Mouse (Mus musculus) cerebellum, adult 2 months (tissue): Measurements from ENCODE around the gene Efhd2. TPM values are rescaled to one million over a fixed set of nuclear protein-coding genes. Genes with fewer than 3 reads are reported as not detected.

Experiments used
- DNase-seq, 2 experiments: peaks; one replicate each; pipeline ENCODE4 v3.0.0; 2021
- H3K27ac ChIP-seq: fragments of 200-500 bp; 2 replicates; pipeline ENCODE4 v1.5.1; 2012; ENCODE audit warnings: low read length, control low read depth, inconsistent platforms; ENCODE audit not compliant: insufficient read depth
- H3K27me3 ChIP-seq: fragments of 200-500 bp; 2 replicates; pipeline ENCODE4 v1.6.1; 2012; ENCODE audit warnings: inconsistent platforms, mild to moderate bottlenecking, low read length, moderate library complexity; ENCODE audit not compliant: control insufficient read depth, insufficient read depth
- H3K4me1 ChIP-seq: fragments of 200-500 bp; 2 replicates; pipeline ENCODE4 v1.6.1; 2011; ENCODE audit warnings: low read length; ENCODE audit not compliant: control insufficient read depth, insufficient read depth
- H3K4me3 ChIP-seq: fragments of 200-500 bp; replicated peaks from 2 replicates; pipeline ENCODE3; 2011; ENCODE audit warnings: mild to moderate bottlenecking, low read depth, low read length, control low read depth; ENCODE audit not compliant: insufficient read depth
- CTCF ChIP-seq: fragments of 200-500 bp; IDR thresholded peaks from 2 replicates; pipeline ENCODE4 v1.5.1; 2011; ENCODE audit warnings: low read depth, mild to moderate bottlenecking, control low read depth, low read length, moderate library complexity, borderline replicate concordance; ENCODE audit not compliant: insufficient read depth
- POLR2A ChIP-seq: fragments of 200-500 bp; IDR thresholded peaks from 2 replicates; pipeline ENCODE4 v1.6.1; 2011; ENCODE audit warnings: low read length, control low read depth, borderline replicate concordance; ENCODE audit not compliant: insufficient read depth
- WGBS: fragments of 180-500 bp; shearing (Covaris S2); methylation state at CpG from one replicate; pipeline ENCODE4 v1.1.7; 2018; 5-methylcytosine and 5-hydroxymethylcytosine counted together
- polyA plus RNA-seq: library from polyadenylated mRNA; depleted of rRNA; stranded (reverse); fragments of >200 nt; gene quantifications from 2 replicates; pipeline ENCODE4 v1.2.3, GENCODE M21; 2012

Efhd2 gene
- polyA plus RNA-seq, 1 experiment = 152 TPM

DNA sequence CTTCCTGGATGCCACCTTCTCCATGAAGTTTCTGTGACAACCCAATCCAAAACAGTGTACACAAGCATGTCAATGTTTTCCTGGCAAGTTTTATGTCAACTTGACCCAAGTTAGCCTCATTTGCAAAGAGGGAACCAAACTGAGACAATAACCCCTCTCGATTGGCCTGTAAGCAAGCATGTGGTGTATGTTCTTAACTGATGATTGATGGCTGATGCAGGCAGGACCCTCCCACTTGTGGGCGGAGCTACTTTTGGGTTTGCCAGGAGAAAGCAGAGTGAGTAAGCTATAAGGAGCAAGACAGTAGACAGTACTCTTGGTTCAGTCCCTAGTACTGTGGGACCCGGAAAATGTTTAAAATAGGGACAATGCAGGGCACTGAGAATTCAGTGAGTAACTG is 51.7 kb downstream of the Efhd2 start:
- no peaks in the 10 kb centered on the region for H3K4me1 ChIP-seq
- WGBS = 67% methylated on average over 3 of the region's 3 CpGs
- H3K27me3 ChIP-seq = no peaks in the 10 kb centered on the region
- no peak overlapping the region for H3K4me3 ChIP-seq
- DNase-seq = no peak
- no peak overlapping the region for H3K27ac ChIP-seq
- TF ChIP-seq POLR2A (no peak), CTCF (no peak)

DNA sequence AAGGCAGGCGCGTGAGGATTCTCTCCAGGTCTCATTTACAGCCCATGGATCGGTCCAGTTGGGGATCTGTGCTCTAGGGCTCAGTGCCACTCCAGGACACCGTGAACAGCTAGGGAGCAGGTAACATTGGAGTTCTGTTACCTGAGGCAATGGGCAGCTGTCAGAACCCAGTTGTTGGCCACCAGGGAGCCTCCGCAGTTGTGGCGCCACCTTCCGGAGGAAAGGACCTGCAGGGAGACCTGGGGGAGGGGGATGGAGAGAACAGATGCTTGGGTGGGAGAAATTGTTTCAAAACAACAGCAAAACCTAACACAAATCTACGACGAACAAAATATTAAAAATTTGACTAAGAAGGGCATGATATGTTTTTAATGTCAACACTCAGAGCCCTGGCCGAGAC is 52.6 kb downstream of the Efhd2 start:
- H3K4me1 ChIP-seq = no peaks in the 10 kb centered on the region
- H3K27ac ChIP-seq = no peak overlapping the region
- H3K4me3 ChIP-seq = no peak overlapping the region
- H3K27me3 ChIP-seq = no peaks in the 10 kb centered on the region
- no peak for DNase-seq
- TF ChIP-seq POLR2A (no peak), CTCF (no peak; the same call in 1 of the 2 replicates)
- 79% methylated on average over 10 of the region's 10 CpGs for WGBS

DNA sequence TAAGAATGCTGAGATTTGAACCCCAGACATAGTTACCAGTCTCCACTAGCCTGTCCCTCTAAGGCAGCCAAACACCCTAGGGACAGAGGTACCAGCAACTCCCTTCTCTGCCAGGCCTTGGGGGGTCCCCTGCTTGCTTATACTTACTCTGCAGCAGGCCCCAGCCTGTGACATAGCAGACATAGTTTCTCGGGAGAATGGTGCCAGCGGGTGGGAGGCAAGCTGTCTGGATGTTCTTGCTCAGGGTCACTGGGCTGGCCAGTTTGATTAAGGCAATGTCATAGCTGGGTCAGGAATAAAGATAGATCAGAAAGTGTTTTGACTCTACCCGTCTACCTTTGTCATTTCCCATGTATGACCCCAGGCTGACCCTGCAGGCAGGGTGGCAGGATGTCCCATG is 53.5 kb downstream of the Efhd2 start:
- no peak for DNase-seq
- no peak for TF ChIP-seq POLR2A
- no peak for TF ChIP-seq CTCF
- H3K27me3 ChIP-seq = no peaks in the 10 kb centered on the region
- no peak overlapping the region for H3K4me3 ChIP-seq
- no peaks in the 10 kb centered on the region for H3K4me1 ChIP-seq
- 59% methylated on average over 3 of the region's 3 CpGs for WGBS
- no peak overlapping the region for H3K27ac ChIP-seq

DNA sequence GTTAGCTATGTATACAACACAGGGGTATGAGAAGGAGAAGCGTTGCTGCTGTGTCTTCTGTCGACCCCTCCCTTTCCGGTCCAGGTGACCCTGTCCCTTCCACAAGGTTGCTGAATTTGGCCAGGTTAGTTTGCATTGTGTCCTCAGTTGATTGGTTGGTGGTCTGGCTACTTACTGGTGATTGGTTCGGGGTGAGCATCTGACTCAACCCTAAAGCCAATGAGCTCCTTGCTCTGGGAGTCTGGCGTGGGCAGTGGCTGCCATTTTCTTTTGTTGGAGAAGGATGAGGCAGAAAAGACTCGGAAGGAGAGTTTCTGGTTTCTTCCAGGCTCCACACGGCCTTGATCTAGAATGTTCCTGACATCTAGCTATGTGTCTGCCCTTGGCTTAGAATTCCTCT is 55.4 kb downstream of the Efhd2 start:
- DNase-seq = no peak
- Histone ChIP-seq H3K27ac (no peak overlapping the region), H3K4me3 (no peak overlapping the region), H3K27me3 (no peaks in the 10 kb centered on the region), H3K4me1 (no peaks in the 10 kb centered on the region)
- TF ChIP-seq CTCF (no peak), POLR2A (no peak)
- WGBS = 94% methylated on average over 7 of the region's 7 CpGs

DNA sequence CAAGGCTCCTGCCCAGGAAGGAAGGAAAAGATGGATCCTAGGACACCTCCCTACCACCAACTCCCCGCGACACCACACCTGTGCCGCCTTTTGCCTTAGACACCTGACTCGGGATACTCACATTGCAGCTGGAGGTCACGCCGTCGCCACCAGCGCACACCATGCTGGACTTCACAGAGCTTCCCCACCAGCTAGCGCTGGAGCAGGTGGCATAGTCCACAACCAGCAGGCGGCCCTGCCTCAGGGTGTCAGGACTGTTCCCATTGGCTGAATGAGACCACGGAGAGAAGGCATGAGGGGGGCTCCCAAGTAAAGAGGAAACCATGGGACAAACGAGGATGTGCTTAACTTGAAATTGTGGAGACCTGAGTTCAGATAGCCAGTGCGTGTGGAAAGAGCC is 55.9 kb downstream of the Efhd2 start:
- no peak for DNase-seq
- WGBS = 90% methylated on average over 13 of the region's 13 CpGs
- TF ChIP-seq POLR2A = no peak
- TF ChIP-seq CTCF = no peak
- Histone ChIP-seq H3K27ac (no peak overlapping the region), H3K4me3 (no peak overlapping the region), H3K4me1 (no peaks in the 10 kb centered on the region), H3K27me3 (no peaks in the 10 kb centered on the region)

DNA sequence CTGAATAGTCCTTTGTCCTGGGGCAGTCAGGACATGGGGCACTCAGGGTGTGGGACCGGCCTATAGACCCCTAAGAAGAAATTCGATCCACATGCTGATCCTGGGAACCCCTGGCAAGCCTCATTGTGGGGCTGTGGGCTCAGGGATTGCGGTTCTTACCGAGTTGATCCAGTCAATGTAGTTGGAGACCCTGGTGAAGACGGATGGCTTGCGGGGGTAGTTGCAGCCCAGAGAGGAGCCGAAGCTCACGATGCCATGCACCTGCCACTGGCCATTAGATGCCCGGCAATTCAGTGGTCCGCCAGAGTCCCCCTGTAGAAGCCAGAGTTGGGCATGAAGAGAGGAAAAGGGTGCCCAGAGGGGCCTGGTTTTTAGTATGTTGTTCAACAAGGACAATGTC is 57.0 kb downstream of the Efhd2 start:
- WGBS = 78% methylated on average over 10 of the region's 10 CpGs
- Histone ChIP-seq H3K4me1 (no peaks in the 10 kb centered on the region), H3K27ac (no peak overlapping the region), H3K4me3 (no peak overlapping the region), H3K27me3 (no peaks in the 10 kb centered on the region)
- TF ChIP-seq CTCF (no peak), POLR2A (no peak)
- no peak for DNase-seq

DNA sequence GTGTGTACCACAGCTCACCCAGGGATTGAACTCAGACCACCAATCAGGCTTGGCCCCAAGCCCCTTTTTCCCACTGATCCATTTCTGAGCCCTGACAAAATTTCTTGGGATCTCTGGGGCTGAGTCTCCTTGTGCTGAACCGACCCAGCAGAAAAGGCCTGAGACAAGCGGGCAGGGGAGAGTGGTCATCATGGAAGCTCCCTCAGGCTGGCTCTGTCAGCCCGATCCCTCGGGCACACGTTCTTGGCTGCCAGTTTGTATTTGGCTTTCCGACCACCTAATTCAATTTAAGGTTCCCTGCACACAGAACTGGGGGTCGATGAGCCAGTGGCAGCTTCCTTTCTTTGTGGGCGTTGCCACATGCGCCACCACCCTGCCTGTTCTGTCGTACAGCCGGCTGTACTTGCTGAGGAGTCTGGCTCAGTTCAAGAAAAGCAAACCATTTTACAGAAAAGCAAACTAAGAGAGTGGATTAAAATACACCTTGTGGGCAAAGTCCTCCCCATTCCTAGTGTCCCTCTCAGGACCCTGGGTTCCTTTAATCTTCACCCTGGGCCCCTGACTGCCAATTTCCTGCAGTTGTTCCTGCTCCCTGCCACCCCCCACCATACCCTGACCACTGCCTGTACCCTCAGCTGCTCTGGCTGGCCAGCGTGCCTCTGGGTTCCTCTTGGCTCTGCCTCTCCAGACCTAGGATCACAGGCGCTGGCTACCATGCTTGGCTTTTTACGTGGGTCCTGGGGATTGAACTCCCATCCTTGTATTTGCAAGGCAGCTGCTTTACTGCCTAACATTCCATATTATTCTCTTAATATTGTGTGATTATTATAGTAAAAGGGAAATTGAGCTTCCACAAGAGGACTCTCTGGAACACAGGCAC is 57.7 kb downstream of the Efhd2 start:
- TF ChIP-seq CTCF (no peak), POLR2A (no peak)
- Histone ChIP-seq H3K27me3 (no peaks in the 10 kb centered on the region), H3K27ac (no peak overlapping the region), H3K4me3 (no peak overlapping the region), H3K4me1 (no peaks in the 10 kb centered on the region)
- WGBS = 45% methylated on average over 14 of the region's 14 CpGs
- no peak for DNase-seq

DNA sequence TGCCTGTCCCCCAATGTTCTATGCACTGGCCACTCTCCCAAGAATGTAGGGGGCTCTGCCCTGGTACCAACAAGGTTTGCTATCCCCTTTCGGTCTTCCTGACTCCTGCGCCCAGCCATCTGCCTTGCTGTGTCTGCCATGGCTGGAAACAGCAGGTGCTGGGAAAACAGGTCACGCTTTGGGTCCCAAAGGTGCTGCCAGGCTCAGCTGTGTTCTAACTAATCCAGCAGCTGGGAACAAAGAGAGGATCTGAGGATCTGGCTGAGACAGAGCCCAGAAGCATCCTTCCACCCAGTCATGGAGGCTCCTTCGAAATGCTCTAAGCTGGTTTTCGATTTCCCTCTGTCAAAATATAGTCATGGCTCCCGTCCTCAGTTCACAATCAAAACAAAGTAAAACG is 58.5 kb downstream of the Efhd2 start:
- WGBS = 66% methylated on average over 7 of the region's 7 CpGs
- H3K27ac ChIP-seq = no peak overlapping the region
- H3K4me3 ChIP-seq = no peak overlapping the region
- H3K4me1 ChIP-seq = no peaks in the 10 kb centered on the region
- no peak for TF ChIP-seq POLR2A
- no peak for TF ChIP-seq CTCF
- H3K27me3 ChIP-seq = no peaks in the 10 kb centered on the region
- DNase-seq = no peak
